Mouse (Mus musculus): Measurements from ENCODE around the gene Atg4d.

Gene Atg4d

GRCm38 (mm10) chr9:21236991-21237367 is 28.1 kb upstream of the Atg4d start:
- Histone ChIP-seq H3K4me1 (replicated peaks; ENCODE audit: low read depth, low read length) (peaks cover 78% of the 10 kb centered on the region), H3K36me3 (ENCODE audit: insufficient read depth, low read length) (peaks cover 49% of the 10 kb centered on the region), H3K9me3 (ENCODE audit: low read length) (no peaks in the 10 kb centered on the region), H3K27me3 (ENCODE audit: insufficient read depth, low read length) (peaks cover 20% of the 10 kb centered on the region), H3K4me3 (replicated peaks; ENCODE audit: low read length) (peak overlapping the region; percentile 92)
- no peak for TF ChIP-seq POU5F1 (IDR thresholded peaks at IDR 0.05; ENCODE audit: borderline replicate concordance, low read length)
- no peak for TF ChIP-seq CTCF (conservative IDR thresholded peaks at IDR 0.05; ENCODE audit: low read length)
- no peak for TF ChIP-seq NANOG (IDR thresholded peaks at IDR 0.05; ENCODE audit: borderline replicate concordance, low read length)

DNA sequence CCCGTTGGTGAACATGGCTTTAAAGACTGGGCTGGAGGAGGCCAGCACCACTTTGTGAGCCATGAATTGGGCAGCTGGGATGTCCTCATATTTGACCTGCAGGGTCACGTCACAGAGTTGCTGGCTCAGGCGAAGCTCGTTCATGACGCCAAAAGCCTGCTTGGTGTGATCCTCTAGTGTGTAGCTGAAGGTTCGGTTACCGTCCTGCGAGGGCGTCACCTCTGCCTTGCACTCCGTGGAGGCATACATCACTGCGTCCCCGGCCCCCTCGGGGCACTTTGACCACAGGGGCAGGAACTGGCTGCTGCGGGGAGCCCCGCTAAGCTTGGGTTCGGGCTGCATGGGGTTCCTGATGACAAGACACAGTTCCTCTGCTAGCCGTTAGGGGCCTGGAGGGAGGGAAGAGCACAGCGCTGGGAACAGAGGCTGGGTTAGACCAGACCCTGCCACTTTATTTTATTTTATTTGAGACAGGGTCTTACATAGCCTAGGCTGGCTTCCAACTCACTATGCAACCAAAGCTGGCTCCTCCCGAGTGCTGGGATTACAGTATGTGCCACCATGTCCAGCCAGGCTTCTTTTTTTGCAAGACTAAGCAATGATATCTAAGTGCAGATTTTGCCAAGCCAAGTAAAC is 27.6 kb upstream of the Atg4d start:
- Histone ChIP-seq H3K36me3 (ENCODE audit: insufficient read depth, low read length) (peaks cover 46% of the 10 kb centered on the region), H3K9me3 (ENCODE audit: low read length) (no peaks in the 10 kb centered on the region), H3K4me1 (replicated peaks; ENCODE audit: low read depth, low read length) (peaks cover 76% of the 10 kb centered on the region), H3K4me3 (replicated peaks; ENCODE audit: low read length) (peak overlapping the region; percentile 92), H3K27me3 (ENCODE audit: insufficient read depth, low read length) (peaks cover 20% of the 10 kb centered on the region)
- TF ChIP-seq POU5F1 (IDR thresholded peaks at IDR 0.05; ENCODE audit: borderline replicate concordance, low read length), result no peak
- TF ChIP-seq CTCF (conservative IDR thresholded peaks at IDR 0.05; ENCODE audit: low read length), result peak; percentile 22

- Histone ChIP-seq H3K4me1 (replicated peaks; ENCODE audit: low read depth, low read length) (peaks cover 70% of the 10 kb centered on the region), H3K4me3 (replicated peaks; ENCODE audit: low read length) (peak overlapping the region; percentile 92), H3K27me3 (ENCODE audit: insufficient read depth, low read length) (peaks cover 25% of the 10 kb centered on the region), H3K9me3 (ENCODE audit: low read length) (no peaks in the 10 kb centered on the region), H3K36me3 (ENCODE audit: insufficient read depth, low read length) (peaks cover 41% of the 10 kb centered on the region)
- TF ChIP-seq CTCF (conservative IDR thresholded peaks at IDR 0.05; ENCODE audit: low read length) (no peak), NANOG (IDR thresholded peaks at IDR 0.05; ENCODE audit: borderline replicate concordance, low read length) (no peak), POU5F1 (IDR thresholded peaks at IDR 0.05; ENCODE audit: borderline replicate concordance, low read length) (no peak)
These were observed 26.9 kb upstream of the Atg4d start for GRCm38 (mm10) chr9:21238004-21238732.

DNA sequence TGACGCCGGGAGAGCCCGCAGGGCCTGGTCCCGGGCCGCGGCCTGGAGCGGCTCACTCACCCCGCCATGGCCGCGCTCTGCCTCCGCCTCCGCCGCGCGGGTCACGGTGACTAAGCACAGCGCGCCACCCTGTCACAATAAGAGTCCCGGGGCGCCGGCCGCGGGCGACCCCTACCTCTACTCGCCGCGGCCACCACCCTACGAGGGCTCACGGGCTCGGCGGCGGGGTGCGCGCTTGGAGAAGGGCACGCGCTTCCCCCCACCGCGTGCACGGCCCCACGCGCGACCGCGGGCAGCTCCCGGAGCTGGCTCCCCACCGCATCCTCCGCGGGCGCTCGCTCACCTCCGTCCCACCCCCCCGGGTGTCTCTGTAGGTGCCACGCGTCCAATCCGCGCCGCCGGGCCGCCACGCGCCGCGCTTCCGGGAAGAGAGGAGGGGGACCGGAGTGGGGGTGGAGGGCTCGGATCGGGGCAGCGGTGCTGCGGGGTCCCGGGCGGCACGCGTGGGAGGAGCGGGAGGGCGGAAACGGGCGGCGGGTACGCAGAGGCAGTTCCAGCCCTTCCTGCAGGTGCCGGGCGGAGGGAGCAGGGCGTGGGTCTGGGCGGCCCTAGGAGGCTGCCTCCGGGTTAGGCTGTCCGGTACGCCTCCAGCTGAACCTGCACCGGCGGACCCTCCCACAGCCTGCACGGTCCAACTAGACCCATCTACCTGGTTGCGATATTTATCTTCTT is 26.2 kb upstream of the Atg4d start, which contains the start of gene Keap1:
TSS of gene Keap1 (minus strand) at position 629 of the 732 bp plus-strand sequence.
- H3K4me1 ChIP-seq (replicated peaks; ENCODE audit: low read depth, low read length), result peaks cover 69% of the 10 kb centered on the region
- no peaks in the 10 kb centered on the region for H3K9me3 ChIP-seq (ENCODE audit: low read length)
- H3K4me3 ChIP-seq (replicated peaks; ENCODE audit: low read length), result peak within 1 kb of the TSS; percentile 92
- H3K36me3 ChIP-seq (ENCODE audit: insufficient read depth, low read length), result peaks cover 33% of the 10 kb centered on the region
- TF ChIP-seq NANOG (IDR thresholded peaks at IDR 0.05; ENCODE audit: borderline replicate concordance, low read length) (no peak), POU5F1 (IDR thresholded peaks at IDR 0.05; ENCODE audit: borderline replicate concordance, low read length) (no peak), CTCF (conservative IDR thresholded peaks at IDR 0.05; ENCODE audit: low read length) (no peak)
- H3K27me3 ChIP-seq (ENCODE audit: insufficient read depth, low read length), result peaks cover 25% of the 10 kb centered on the region

DNA sequence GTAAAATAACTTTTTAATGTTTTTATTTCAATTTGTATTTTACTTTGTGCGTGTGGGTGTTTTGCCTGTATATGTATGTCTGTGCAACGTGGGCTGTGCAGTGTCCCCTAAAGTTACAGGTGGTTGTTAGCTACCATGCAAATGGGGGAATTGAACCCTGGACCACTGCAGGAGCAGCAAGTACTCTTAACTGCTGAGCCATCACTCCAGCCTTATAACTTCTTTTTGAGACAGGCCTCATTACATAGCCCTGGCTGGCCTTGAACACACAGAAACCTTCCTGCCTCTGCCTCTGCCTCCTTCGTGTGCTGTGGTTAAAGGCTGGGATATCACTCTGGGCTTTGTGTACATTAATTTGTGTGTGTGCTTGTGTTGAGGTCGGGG is 25.6 kb upstream of the Atg4d start:
- H3K9me3 ChIP-seq (ENCODE audit: low read length), result no peaks in the 10 kb centered on the region
- peak overlapping the region; percentile 92 for H3K4me3 ChIP-seq (replicated peaks; ENCODE audit: low read length)
- H3K4me1 ChIP-seq (replicated peaks; ENCODE audit: low read depth, low read length), result peaks cover 68% of the 10 kb centered on the region
- TF ChIP-seq CTCF (conservative IDR thresholded peaks at IDR 0.05; ENCODE audit: low read length) (no peak), NANOG (IDR thresholded peaks at IDR 0.05; ENCODE audit: borderline replicate concordance, low read length) (no peak), POU5F1 (IDR thresholded peaks at IDR 0.05; ENCODE audit: borderline replicate concordance, low read length) (no peak)
- peaks cover 28% of the 10 kb centered on the region for H3K27me3 ChIP-seq (ENCODE audit: insufficient read depth, low read length)
- H3K36me3 ChIP-seq (ENCODE audit: insufficient read depth, low read length), result peaks cover 29% of the 10 kb centered on the region

DNA sequence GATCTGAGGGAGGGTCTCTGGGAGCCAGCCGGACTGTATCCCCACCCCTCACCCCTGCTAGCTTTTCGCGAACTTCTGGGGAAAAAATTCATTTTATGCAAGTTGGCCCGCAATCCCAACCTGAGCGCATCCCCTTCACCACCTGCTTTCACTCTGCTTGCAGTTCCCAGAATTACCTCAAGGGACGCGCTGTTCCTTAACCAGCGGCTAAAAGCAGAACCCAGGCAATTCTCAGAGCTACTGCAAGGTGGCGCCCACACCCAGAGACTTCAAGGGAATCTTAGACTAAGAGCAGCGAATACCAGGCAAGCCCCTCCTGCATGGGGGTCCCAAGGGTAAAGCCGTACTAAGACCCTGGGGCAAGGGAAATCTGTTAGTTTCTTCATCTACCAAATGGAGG is 23.8 kb upstream of the Atg4d start:
- Histone ChIP-seq H3K4me3 (replicated peaks; ENCODE audit: low read length) (no peak overlapping the region), H3K9me3 (ENCODE audit: low read length) (no peaks in the 10 kb centered on the region)
- peak; percentile 100 for TF ChIP-seq CTCF (conservative IDR thresholded peaks at IDR 0.05; ENCODE audit: low read length)
- TF ChIP-seq POU5F1 (IDR thresholded peaks at IDR 0.05; ENCODE audit: borderline replicate concordance, low read length), result no peak

DNA sequence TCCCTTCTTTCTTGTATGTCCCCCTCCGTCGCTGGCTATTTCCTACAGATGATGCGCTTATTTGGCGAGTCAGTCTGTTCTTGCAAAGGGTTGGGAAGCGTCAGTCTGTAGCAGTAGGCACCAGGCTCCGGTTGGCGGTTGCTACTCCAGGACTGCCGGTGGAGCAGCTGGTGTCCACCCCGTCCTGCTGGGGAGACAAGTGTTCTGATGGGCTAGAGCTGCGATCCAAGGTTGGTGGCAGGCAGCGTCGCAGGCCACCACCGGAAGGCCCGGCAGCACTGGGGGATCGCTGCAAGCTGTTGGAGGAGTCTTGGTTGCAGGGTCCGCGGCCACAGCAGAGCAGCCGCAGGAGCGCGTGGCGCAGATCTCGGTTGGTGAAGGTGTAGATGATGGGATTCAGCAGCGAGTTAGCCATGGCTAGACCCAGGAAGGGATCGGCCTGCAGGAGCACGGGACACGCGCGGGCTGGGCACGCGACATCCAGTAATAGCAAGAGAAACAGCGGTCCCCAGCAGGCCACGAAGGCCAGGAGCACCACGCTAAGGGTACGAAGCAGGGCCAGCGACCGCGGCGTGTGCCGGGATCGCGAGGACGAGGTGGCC is 21.2 kb upstream of the Atg4d start:
- peaks cover 68% of the 10 kb centered on the region for H3K27me3 ChIP-seq (ENCODE audit: insufficient read depth, low read length)
- H3K4me3 ChIP-seq (replicated peaks; ENCODE audit: low read length), result peak overlapping the region; percentile 78
- H3K4me1 ChIP-seq (replicated peaks; ENCODE audit: low read depth, low read length), result peaks cover 56% of the 10 kb centered on the region
- no peaks in the 10 kb centered on the region for H3K36me3 ChIP-seq (ENCODE audit: insufficient read depth, low read length)
- no peak for TF ChIP-seq POU5F1 (IDR thresholded peaks at IDR 0.05; ENCODE audit: borderline replicate concordance, low read length)
- no peak for TF ChIP-seq NANOG (IDR thresholded peaks at IDR 0.05; ENCODE audit: borderline replicate concordance, low read length)
- no peak for TF ChIP-seq CTCF (conservative IDR thresholded peaks at IDR 0.05; ENCODE audit: low read length)
- H3K9me3 ChIP-seq (ENCODE audit: low read length), result no peaks in the 10 kb centered on the region

More for the DNA sequence above, 23.8 kb upstream of the Atg4d start:
- Histone ChIP-seq H3K36me3 (ENCODE audit: insufficient read depth, low read length) (peaks cover 11% of the 10 kb centered on the region), H3K4me1 (replicated peaks; ENCODE audit: low read depth, low read length) (peaks cover 60% of the 10 kb centered on the region), H3K27me3 (ENCODE audit: insufficient read depth, low read length) (peaks cover 47% of the 10 kb centered on the region)

All from E14TG2a.4 (cell line).